Mouse (Mus musculus) liver, embryonic 14.5 days (tissue): ENCODE data around the gene Gpatch8. TPM values are rescaled to one million over a fixed set of nuclear protein-coding genes. Genes with fewer than 3 reads are reported as not detected.

ENCODE experiments used
- ATAC-seq: fragments of 200-750 bp; cut with Nextera tagmentation; 2 replicates; pipeline ENCODE4 v1.8.0; 2017; ENCODE audit warnings: moderate number of reproducible peaks, mild to moderate bottlenecking, moderate library complexity; ENCODE audit not compliant: insufficient read depth
- DNase-seq, 3 experiments: peaks; one replicate each; pipeline ENCODE4 v3.0.0-alpha.2; 2012 to 2013; ENCODE audit warnings: low read depth in 3 of 3, low spot score in 3 of 3
- H3K27ac ChIP-seq: fragments of 300-500 bp; sonication (generic); 2 replicates; pipeline ENCODE4 v1.5.1; 2014; ENCODE audit warnings: moderate library complexity, mild to moderate bottlenecking, control low read depth, inconsistent platforms
- H3K27me3 ChIP-seq: fragments of 300-500 bp; sonication (generic); 2 replicates; pipeline ENCODE4 v1.6.1; 2014; ENCODE audit warnings: mild to moderate bottlenecking, low read length, moderate library complexity; ENCODE audit not compliant: control insufficient read depth, insufficient read depth
- H3K36me3 ChIP-seq: fragments of 300-500 bp; sonication (generic); replicated peaks from 2 replicates; pipeline ENCODE4 v1.6.1; 2014; ENCODE audit warnings: low read depth; ENCODE audit not compliant: control insufficient read depth, insufficient read depth
- H3K4me1 ChIP-seq, 2 experiments: fragments of 200-500 bp in 1 of 2; fragments of 300-500 bp in 1 of 2; sonication (generic) in 1 of 2; replicated peaks; 2 replicates each; pipeline ENCODE4 v1.6.1; 2012 to 2014; ENCODE audit warnings: antibody characterized with exemption in 1 of 2, inconsistent platforms in 1 of 2, low read length in 1 of 2; ENCODE audit not compliant: control insufficient read depth in 2 of 2, insufficient read depth in 2 of 2
- H3K4me2 ChIP-seq: fragments of 300-500 bp; sonication (generic); 2 replicates; pipeline ENCODE4 v1.6.1; 2014; ENCODE audit warnings: low read depth, mild to moderate bottlenecking, control low read depth, moderate library complexity
- H3K4me3 ChIP-seq, 2 experiments: fragments of 200-500 bp in 1 of 2; fragments of 300-500 bp in 1 of 2; sonication (generic) in 1 of 2; 2 replicates each; pipeline ENCODE4 v1.5.1; 2012 to 2014; ENCODE audit warnings: low read depth in 2 of 2, low read length in 2 of 2, mild to moderate bottlenecking in 2 of 2, control low read depth in 1 of 2, inconsistent platforms in 1 of 2, moderate library complexity in 1 of 2; ENCODE audit not compliant: insufficient read depth in 1 of 2
- H3K9ac ChIP-seq: fragments of 300-500 bp; sonication (generic); replicated peaks from 2 replicates; pipeline ENCODE4 v1.6.1; 2014; ENCODE audit warnings: mild to moderate bottlenecking, control low read depth, moderate library complexity
- H3K9me3 ChIP-seq: fragments of 300-500 bp; sonication (generic); 2 replicates; pipeline ENCODE4 v1.6.1; 2016; ENCODE audit warnings: low read length, mixed read lengths; ENCODE audit not compliant: control insufficient read depth
- CTCF ChIP-seq: IDR thresholded peaks from 2 replicates; pipeline ENCODE4 v1.5.1; 2016; ENCODE audit warnings: antibody characterized with exemption, low read depth, control low read depth
- EP300 ChIP-seq: IDR thresholded peaks from 2 replicates; pipeline ENCODE4 v1.6.1; 2016; ENCODE audit warnings: antibody characterized with exemption, low read depth
- WGBS: fragments of 180-500 bp; shearing (Covaris S2); extraction: QIAGEN DNeasy Blood & Tissue Kit; methylation state at CpG from one replicate; pipeline ENCODE4 v1.1.7; 2014; ENCODE audit not compliant: insufficient replicate concordance; 5-methylcytosine and 5-hydroxymethylcytosine counted together
- polyA plus RNA-seq, 2 experiments: library from polyadenylated mRNA; depleted of rRNA in 1 of 2; stranded (reverse) in 1 of 2; unstranded in 1 of 2; fragments of >200 nt; fragmentation: Nextera tagmentation in 1 of 2; extraction: Ambion mirVana in 1 of 2; gene quantifications; 2 replicates each; pipeline versions ENCODE4 v1.2.1 to v1.2.3; 2012 to 2014

Gpatch8 gene
- polyA plus RNA-seq, 2 experiments = 7.5 to 14.1 TPM

GRCm38 (mm10) chr11:102439093-102440082 lies 116.8 kb downstream of the Gpatch8 start:
- H3K27me3 ChIP-seq = peaks cover 23% of the 10 kb centered on the region
- ATAC-seq (no peak), DNase-seq (no peak)
- no peak overlapping the region for H3K4me3 ChIP-seq
- TF ChIP-seq EP300 (no peak), CTCF (no peak)
- no peak overlapping the region for H3K27ac ChIP-seq
- no peaks in the 10 kb centered on the region for H3K36me3 ChIP-seq
- H3K4me2 ChIP-seq = no peak overlapping the region
- 71% methylated on average over 14 of the region's 14 CpGs for WGBS
- H3K4me1 ChIP-seq = no peaks in the 10 kb centered on the region
- no peaks in the 10 kb centered on the region for H3K9me3 ChIP-seq
- H3K9ac ChIP-seq = no peak overlapping the region

GRCm38 (mm10) chr11:102438212-102439092 lies 117.7 kb downstream of the Gpatch8 start:
- ATAC-seq (no peak), DNase-seq (no peak)
- Histone ChIP-seq H3K4me2 (peak overlapping the region; percentile 65), H3K9me3 (no peaks in the 10 kb centered on the region), H3K27me3 (peaks cover 23% of the 10 kb centered on the region), H3K36me3 (no peaks in the 10 kb centered on the region), H3K9ac (no peak overlapping the region), H3K4me3 (peak overlapping the region; percentile 34 to 40; a peak in 3 of 4 replicates), H3K27ac (no peak overlapping the region), H3K4me1 (no peaks in the 10 kb centered on the region)
- TF ChIP-seq EP300 (no peak), CTCF (peak; percentile 88)
- 25% methylated on average over 74 of the region's 77 CpGs for WGBS

- Histone ChIP-seq H3K36me3 (no peaks in the 10 kb centered on the region), H3K27me3 (peaks cover 23% of the 10 kb centered on the region), H3K9ac (no peak overlapping the region), H3K4me1 (no peaks in the 10 kb centered on the region), H3K27ac (no peak overlapping the region), H3K9me3 (no peaks in the 10 kb centered on the region), H3K4me2 (peak overlapping the region; percentile 65), H3K4me3 (peak overlapping the region; percentile 36 to 40)
- WGBS = 30% methylated on average over 87 of the region's 87 CpGs
- TF ChIP-seq EP300 (no peak), CTCF (peak; percentile 32; the same call in 1 of the 2 replicates)
- ATAC-seq (no peak), DNase-seq (no peak)
Measured at GRCm38 (mm10) chr11:102437120-102438061, 118.8 kb downstream of the Gpatch8 start.

GRCm38 (mm10) chr11:102436471-102436790 lies 119.8 kb downstream of the Gpatch8 start:
- TF ChIP-seq CTCF (no peak), EP300 (no peak)
- no peak overlapping the region for H3K4me3 ChIP-seq
- no peaks in the 10 kb centered on the region for H3K36me3 ChIP-seq
- WGBS = 74% methylated on average over 10 of the region's 10 CpGs
- no peaks in the 10 kb centered on the region for H3K9me3 ChIP-seq
- 0 out of 4 replicates have a peak, but pooled peaks cover 0 to 3% of the 10 kb centered on the region in 2 experiments for H3K4me1 ChIP-seq
- DNase-seq (no peak), ATAC-seq (no peak)
- H3K27ac ChIP-seq = no peak overlapping the region
- H3K27me3 ChIP-seq = peaks cover 23% of the 10 kb centered on the region
- H3K4me2 ChIP-seq = no peak overlapping the region
- H3K9ac ChIP-seq = no peak overlapping the region
